ENCODE assay signal across 11 mouse cellular contexts in the genomic region with DNA sequence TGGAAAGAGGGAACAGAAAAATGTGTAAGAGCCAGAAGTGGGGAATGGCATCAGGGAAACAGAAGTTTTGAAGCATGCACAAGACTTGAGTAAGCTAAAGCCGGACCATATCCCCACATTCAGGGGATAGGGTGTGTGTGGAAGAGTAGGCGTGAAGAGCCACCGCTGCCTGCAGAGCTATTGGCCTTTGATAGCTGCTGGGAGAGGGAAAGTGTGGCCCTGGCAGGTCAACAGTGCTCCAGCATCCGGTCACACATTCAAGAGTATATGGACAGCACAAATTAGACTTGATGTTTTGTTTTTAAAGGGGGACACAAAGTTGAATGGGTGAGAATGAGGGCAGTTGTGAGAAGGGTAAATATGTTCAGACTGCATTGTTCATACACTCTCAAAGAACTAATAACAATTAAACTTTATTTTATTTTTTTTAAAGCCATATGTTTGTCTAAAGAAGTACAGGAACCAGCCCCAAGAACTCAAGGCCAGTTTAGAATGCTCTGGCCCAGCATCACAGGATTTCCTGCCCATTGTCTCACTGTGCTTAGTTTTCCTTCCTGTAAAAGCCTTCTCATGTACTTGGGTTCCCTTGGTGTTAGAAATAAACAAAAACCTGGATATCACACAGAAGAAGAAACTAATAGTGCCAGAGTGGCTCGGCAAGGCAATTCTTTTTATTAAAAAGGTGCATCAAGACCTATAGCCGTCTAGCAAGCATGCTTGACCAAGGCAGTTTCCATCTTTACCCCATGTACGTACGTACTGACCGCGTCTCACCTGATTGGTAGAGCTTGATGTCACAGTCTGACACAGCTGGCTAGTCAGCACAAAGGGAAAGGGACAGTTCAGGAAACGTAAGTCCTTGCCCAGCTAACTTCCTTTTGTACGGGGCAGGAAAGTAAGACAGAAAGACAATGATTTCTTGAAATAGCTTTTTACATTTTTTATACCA.
DNase-seq lines count a peak whose midpoint lies in the region; ATAC-seq lines count a peak whose summit lies in the region.
"Had no signal": no experiment of that assay in that cellular context is flagged by ENCODE, and none has a peak within 500 bp of the region (broad histone marks: within the 10 kb centered on the region; RNA-seq: fewer than 3 reads in every experiment).

No protein-coding gene starts in this region.

- no peak overlapping the region for H3K4me3 ChIP-seq in embryonic facial prominence, embryonic 14.5 days (ENCODE audit: low read depth, low read length)
- H3K4me3 ChIP-seq in lung, embryonic 15.5 days = no peak overlapping the region
- H3K4me3 ChIP-seq in hindbrain, embryonic 14.5 days (replicated peaks; ENCODE audit: low read length) = no peak overlapping the region

- H3K4me1 ChIP-seq in embryonic facial prominence, embryonic 14.5 days (ENCODE audit: control insufficient read depth, insufficient read depth, low read length) = no peaks in the 10 kb centered on the region
- no peaks in the 10 kb centered on the region for H3K4me1 ChIP-seq in lung, embryonic 15.5 days
- no peaks in the 10 kb centered on the region for H3K4me1 ChIP-seq in hindbrain, embryonic 14.5 days (replicated peaks; ENCODE audit: control insufficient read depth, insufficient read depth, low read length)

- no peaks in the 10 kb centered on the region for H3K9me3 ChIP-seq in embryonic facial prominence, embryonic 14.5 days (ENCODE audit: control insufficient read depth, low read length)
- no peaks in the 10 kb centered on the region for H3K9me3 ChIP-seq in lung, embryonic 15.5 days
- H3K9me3 ChIP-seq in hindbrain, embryonic 14.5 days (ENCODE audit: control insufficient read depth, low read length) = peaks cover 4% of the 10 kb centered on the region; the same call in 1 of the 2 replicates

- H3K36me3 ChIP-seq in embryonic facial prominence, embryonic 14.5 days (ENCODE audit: control insufficient read depth, insufficient read depth, low read length) = no peaks in the 10 kb centered on the region
- H3K36me3 ChIP-seq in lung, embryonic 15.5 days = no peaks in the 10 kb centered on the region
- H3K36me3 ChIP-seq in hindbrain, embryonic 14.5 days (replicated peaks; ENCODE audit: control insufficient read depth, insufficient read depth) = no peaks in the 10 kb centered on the region

- H3K4me2 ChIP-seq in embryonic facial prominence, embryonic 14.5 days (ENCODE audit: low read depth, low read length) = no peak overlapping the region
- no peak overlapping the region for H3K4me2 ChIP-seq in lung, embryonic 15.5 days
- no peak overlapping the region for H3K4me2 ChIP-seq in hindbrain, embryonic 14.5 days (replicated peaks)

- WGBS in embryonic facial prominence, embryonic 14.5 days = 78% methylated on average over 12 of the region's 12 CpGs
- 62% methylated on average over 12 of the region's 12 CpGs for WGBS in lung, embryonic 15.5 days
- WGBS in hindbrain, embryonic 14.5 days = 87% methylated on average over 12 of the region's 12 CpGs

- H3K27me3 ChIP-seq in embryonic facial prominence, embryonic 14.5 days (replicated peaks; ENCODE audit: control insufficient read depth, insufficient read depth, low read length) = no peaks in the 10 kb centered on the region
- no peaks in the 10 kb centered on the region for H3K27me3 ChIP-seq in lung, embryonic 15.5 days
- no peaks in the 10 kb centered on the region for H3K27me3 ChIP-seq in hindbrain, embryonic 14.5 days (ENCODE audit: control insufficient read depth, insufficient read depth, low read length)

- no peak overlapping the region for H3K9ac ChIP-seq in embryonic facial prominence, embryonic 14.5 days (ENCODE audit: low read depth, low read length)
- no peak overlapping the region for H3K9ac ChIP-seq in lung, embryonic 15.5 days
- no peak overlapping the region for H3K9ac ChIP-seq in hindbrain, embryonic 14.5 days
- H3K9ac ChIP-seq: forebrain, postnatal 0 days had no signal

- no peak for ATAC-seq in embryonic facial prominence, embryonic 14.5 days (ENCODE audit: low read depth)
- ATAC-seq in lung, embryonic 15.5 days (ENCODE audit: borderline replicate concordance, extremely low read depth, low FRiP score, low TSS enrichment) = peak; percentile 57; the same call in 1 of the 2 replicates
- no peak for ATAC-seq in inflammation-experienced regulatory T-cells, adult 6 months
- ATAC-seq in hindbrain, embryonic 14.5 days (ENCODE audit: low FRiP score) = no peak
- ATAC-seq: forebrain, postnatal 0 days had no signal

- DNase-seq in adrenal gland, adult (ENCODE audit: inconsistent age in 2 of 2, low spot score in 1 of 2) = peak; percentile 18 to 62
- DNase-seq in adrenal gland, adult 18-20 months (ENCODE audit: low spot score in 2 of 2) = no peak
- peak; percentile 19 for DNase-seq in embryonic facial prominence, embryonic 14.5 days (ENCODE audit: low spot score)
- DNase-seq in kidney, adult 11 months = peak; percentile 50
- no peak for DNase-seq in urinary bladder, postnatal 14 days (ENCODE audit: low spot score)
- DNase-seq in hindbrain, embryonic 14.5 days (ENCODE audit: low spot score) = no peak
- DNase-seq: cerebellum, postnatal 14 days; forebrain, postnatal 0 days; thymus, postnatal 25 days had no signal

- H3K27ac ChIP-seq in embryonic facial prominence, embryonic 14.5 days (replicated peaks; ENCODE audit: low read depth, low read length) = no peak overlapping the region
- peak overlapping the region; percentile 56 for H3K27ac ChIP-seq in lung, embryonic 15.5 days
- H3K27ac ChIP-seq in hindbrain, embryonic 14.5 days = no peak overlapping the region

Comparison
In these comparisons a context has a peak if more than half of its experiments do, and no peak if none do; other contexts are left out.
1. DNase-seq: peak in adrenal gland, adult (2 of 2), embryonic facial prominence, embryonic 14.5 days (single experiment) and kidney, adult 11 months (single experiment); none in adrenal gland, adult 18-20 months (0 of 2), urinary bladder, postnatal 14 days (single experiment) and hindbrain, embryonic 14.5 days (single experiment).